Mouse (Mus musculus): Measurements from ENCODE around the gene Osbp. TPM values are rescaled to one million over a fixed set of nuclear protein-coding genes. Genes with fewer than 3 reads are reported as not detected.
A peak's percentile ranks its signal among the peaks of the same experiment; 100 is the strongest.
"Not testable (repeated sequence)": the region's sequence is repeated elsewhere in the genome, so short reads cannot be mapped to it uniquely, and the experiment has no call there.

Gene Osbp
- total RNA-seq (2014; rRNA removed) (24.6 and 28.1 TPM in 2 replicates), polyA plus RNA-seq (2015; fragmentation: Nextera tagmentation; extraction: Ambion mirVana) (2.8 TPM in 2 replicates)

DNA sequence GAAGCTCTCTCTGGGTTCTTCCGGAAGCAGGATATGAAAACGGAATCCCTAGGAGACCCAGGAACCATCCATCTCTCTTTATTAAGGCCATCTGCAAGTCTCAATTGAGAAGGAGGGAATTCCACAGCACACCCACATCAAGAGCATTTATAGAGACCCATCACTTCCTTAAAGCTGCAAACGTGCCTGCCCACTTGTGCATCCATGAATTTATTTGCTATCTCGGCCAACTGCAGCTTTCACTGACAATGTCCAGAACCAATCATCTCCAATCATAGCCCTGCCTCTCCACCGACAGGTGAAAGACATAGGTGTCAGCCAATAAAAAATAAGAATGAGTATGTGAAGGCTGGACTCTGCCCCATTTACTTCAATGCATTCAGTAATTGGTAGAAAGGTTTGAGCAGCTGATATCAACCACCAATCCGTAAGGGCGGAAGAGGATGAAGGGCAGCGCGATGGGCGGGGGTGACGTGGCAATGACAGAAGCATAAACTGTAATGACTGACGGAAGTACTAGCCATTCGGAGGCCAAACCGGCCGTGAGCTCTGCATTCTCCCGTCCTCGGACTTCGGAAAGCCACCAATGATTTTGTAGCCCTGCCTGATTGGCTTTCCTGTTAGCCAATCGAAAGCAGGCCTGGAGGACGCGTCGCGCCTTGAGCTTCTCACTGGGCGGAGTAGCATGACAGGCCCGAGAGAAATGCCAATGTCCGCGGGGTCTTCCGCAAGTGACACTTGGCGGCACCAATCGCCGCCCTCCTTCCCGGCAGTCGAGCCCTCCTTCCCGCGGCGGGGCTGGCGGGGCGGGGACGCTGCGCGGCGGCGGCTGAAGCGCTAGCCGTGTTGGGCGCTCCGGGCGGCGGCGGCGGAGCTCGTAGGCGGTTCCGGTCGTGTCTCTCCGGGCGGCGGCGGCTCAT, at the start of gene Osbp:
Gene Osbp (plus strand): TSS at position 919 of the 920 bp plus-strand sequence.
- WGBS: under 1% methylated on average over 46 of the region's 59 CpGs

DNA sequence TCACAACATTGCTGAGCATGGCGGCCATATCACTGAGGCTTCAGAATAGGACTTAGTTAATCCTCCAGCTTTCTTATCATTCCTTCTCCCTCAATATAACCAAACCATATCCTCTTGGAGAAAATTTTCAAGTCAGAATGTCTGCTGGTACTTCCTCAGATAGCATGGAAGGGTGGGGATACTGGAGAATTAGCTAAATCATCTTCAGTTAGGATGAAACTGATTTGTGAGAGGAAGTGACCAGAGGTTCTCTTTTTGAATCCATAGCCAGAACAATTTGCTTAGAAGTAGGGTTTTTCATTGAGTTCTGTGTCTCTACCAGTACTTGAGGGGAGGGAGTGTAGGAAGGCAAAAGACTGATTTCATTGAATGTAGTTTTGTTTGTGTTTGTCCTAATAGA, 43.7 kb upstream of the Osbp start:
- Histone ChIP-seq H3K27ac (ENCODE audit: low read depth, low read length) (no peak overlapping the region), H3K27me3 (ENCODE audit: insufficient read depth, low read length) (no peaks in the 10 kb centered on the region), H3K4me1 (ENCODE audit: insufficient read depth, low read length) (no peaks in the 10 kb centered on the region), H3K9ac (replicated peaks; ENCODE audit: low read length, poor library complexity, severe bottlenecking) (no peak overlapping the region), H3K9me3 (ENCODE audit: low read length) (no peaks in the 10 kb centered on the region), H3K4me3 (ENCODE audit: low read depth, low read length) (no peak overlapping the region), H3K36me3 (ENCODE audit: insufficient read depth, low read length) (peaks cover 51% of the 10 kb centered on the region), H3K4me2 (ENCODE audit: low read depth, low read length, poor library complexity, severe bottlenecking) (no peak overlapping the region)
- no peak for TF ChIP-seq CTCF (IDR thresholded peaks at IDR 0.05)
- 97% methylated on average over 1 of the region's 1 CpGs for WGBS
- ATAC-seq (ENCODE audit: low FRiP score) (no peak), DNase-seq (ENCODE audit: low spot score) (no peak)

More for the DNA sequence above, at the start of gene Osbp:
- Histone ChIP-seq H3K4me2 (ENCODE audit: low read depth, low read length, poor library complexity, severe bottlenecking) (peak within 1 kb of the TSS; percentile 87), H3K4me3 (ENCODE audit: low read depth, low read length) (peak within 1 kb of the TSS; percentile 60), H3K4me1 (ENCODE audit: insufficient read depth, low read length) (peaks cover 6% of the 10 kb centered on the region), H3K27ac (ENCODE audit: low read depth, low read length) (peak within 1 kb of the TSS; percentile 97), H3K9me3 (ENCODE audit: low read length) (no peaks in the 10 kb centered on the region), H3K27me3 (ENCODE audit: insufficient read depth, low read length) (no peaks in the 10 kb centered on the region), H3K36me3 (ENCODE audit: insufficient read depth, low read length) (peaks cover 8% of the 10 kb centered on the region; the same call in 1 of the 2 replicates), H3K9ac (replicated peaks; ENCODE audit: low read length, poor library complexity, severe bottlenecking) (peak within 1 kb of the TSS; percentile 95)
- ATAC-seq (ENCODE audit: low FRiP score) (peak; percentile 97), DNase-seq (ENCODE audit: low spot score) (peak; percentile 100)
- TF ChIP-seq CTCF (IDR thresholded peaks at IDR 0.05): 0 out of 2 replicates have a peak, but pooled peaks have one; percentile 1

DNA sequence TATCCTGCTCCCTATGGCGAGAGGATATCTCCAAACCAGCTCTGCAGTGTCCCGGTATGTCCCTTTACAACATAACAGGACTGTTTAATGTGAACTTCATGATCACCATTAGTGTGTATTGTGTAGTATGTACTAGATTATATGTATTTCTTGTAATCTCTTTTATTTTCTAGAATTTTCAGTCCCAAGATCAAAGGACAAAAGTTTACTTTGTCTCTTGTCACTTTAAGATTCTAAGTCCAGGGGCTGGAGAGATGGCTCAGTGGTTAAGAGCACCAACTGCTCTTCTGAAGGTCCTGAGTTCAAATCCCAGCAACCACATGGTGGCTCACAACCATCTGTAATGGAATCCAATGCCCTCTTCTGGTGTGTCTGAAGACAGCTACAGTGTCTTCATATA, 43.2 kb upstream of the Osbp start:
- not testable (repeated sequence) for H3K4me3 ChIP-seq (ENCODE audit: low read depth, low read length); H3K9me3 ChIP-seq (ENCODE audit: low read length); H3K9ac ChIP-seq (replicated peaks; ENCODE audit: low read length, poor library complexity, severe bottlenecking); H3K27ac ChIP-seq (ENCODE audit: low read depth, low read length); H3K4me2 ChIP-seq (ENCODE audit: low read depth, low read length, poor library complexity, severe bottlenecking); ATAC-seq (ENCODE audit: low FRiP score); DNase-seq (ENCODE audit: low spot score); H3K27me3 ChIP-seq (ENCODE audit: insufficient read depth, low read length); H3K4me1 ChIP-seq (ENCODE audit: insufficient read depth, low read length)
- WGBS: 100% methylated on average over 2 of the region's 2 CpGs
- peaks cover 48% of the 10 kb centered on the region for H3K36me3 ChIP-seq (ENCODE audit: insufficient read depth, low read length)

DNA sequence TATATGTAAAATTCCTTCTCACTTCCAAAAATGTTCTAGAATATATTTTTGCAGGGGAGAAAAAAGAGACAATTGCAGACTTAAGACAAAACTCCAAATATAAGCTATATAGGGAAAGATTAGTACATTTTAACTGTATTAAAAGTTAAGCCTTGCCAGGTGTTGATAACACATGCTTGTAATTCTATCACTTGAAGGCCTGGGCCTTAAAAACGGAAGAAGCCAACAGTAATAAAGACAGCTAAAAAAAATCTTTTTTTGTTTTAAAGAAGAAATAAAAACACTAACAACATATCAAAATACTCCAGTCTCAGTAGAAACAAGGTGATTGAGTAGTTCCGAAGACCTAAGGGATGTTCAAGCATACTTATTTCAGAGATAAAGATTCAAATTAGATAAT, 39.4 kb upstream of the Osbp start:
- DNase-seq (ENCODE audit: low spot score) (no peak), ATAC-seq (ENCODE audit: low FRiP score) (no peak)
- H3K36me3 ChIP-seq (ENCODE audit: insufficient read depth, low read length): peaks cover 52% of the 10 kb centered on the region; the same call in 1 of the 2 replicates
- no peaks in the 10 kb centered on the region for H3K9me3 ChIP-seq (ENCODE audit: low read length)
- H3K4me1 ChIP-seq (ENCODE audit: insufficient read depth, low read length): no peaks in the 10 kb centered on the region
- no peak overlapping the region for H3K4me2 ChIP-seq (ENCODE audit: low read depth, low read length, poor library complexity, severe bottlenecking)
- no peak for TF ChIP-seq CTCF (IDR thresholded peaks at IDR 0.05)
- no peak overlapping the region for H3K27ac ChIP-seq (ENCODE audit: low read depth, low read length)
- no peak overlapping the region for H3K9ac ChIP-seq (replicated peaks; ENCODE audit: low read length, poor library complexity, severe bottlenecking)
- no peaks in the 10 kb centered on the region for H3K27me3 ChIP-seq (ENCODE audit: insufficient read depth, low read length)
- no peak overlapping the region for H3K4me3 ChIP-seq (ENCODE audit: low read depth, low read length)
- 97% methylated on average over 2 of the region's 2 CpGs for WGBS

DNA sequence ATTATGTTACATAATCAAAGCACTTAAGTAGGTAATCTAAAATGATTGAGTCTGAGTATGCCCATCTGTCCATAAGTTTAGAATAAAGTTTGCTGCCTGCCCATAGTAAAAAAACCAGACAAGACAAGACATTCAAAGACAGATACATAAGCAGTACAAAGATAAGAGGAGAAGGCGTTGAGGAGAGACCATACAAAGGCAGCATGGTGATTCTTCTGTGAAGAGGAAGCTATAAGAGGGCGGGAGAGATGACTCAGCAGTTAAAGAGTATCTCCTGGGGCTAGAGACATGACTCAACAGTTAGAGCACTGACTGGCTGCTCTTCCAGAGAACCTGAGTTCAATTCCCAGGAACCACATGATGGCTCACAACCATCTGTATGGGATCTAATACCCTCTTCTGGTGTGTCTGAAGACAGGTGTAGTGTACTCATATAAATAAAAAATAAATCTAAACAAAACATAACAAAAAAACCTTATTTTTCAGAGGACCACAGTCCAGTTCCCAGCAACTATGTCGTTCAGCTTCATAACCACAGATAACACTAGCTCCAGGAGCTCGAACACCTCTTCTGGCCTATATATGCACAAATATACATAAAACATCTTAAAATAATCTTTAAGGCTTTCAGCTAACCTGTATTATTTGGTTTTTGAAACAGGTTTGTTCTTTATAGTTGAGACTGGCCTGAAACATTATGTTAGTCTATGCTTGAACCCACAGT, 37.6 kb upstream of the Osbp start:
- Histone ChIP-seq H3K9me3 (ENCODE audit: low read length) (no peaks in the 10 kb centered on the region), H3K27me3 (ENCODE audit: insufficient read depth, low read length) (no peaks in the 10 kb centered on the region), H3K4me2 (ENCODE audit: low read depth, low read length, poor library complexity, severe bottlenecking) (no peak overlapping the region), H3K4me1 (ENCODE audit: insufficient read depth, low read length) (no peaks in the 10 kb centered on the region), H3K36me3 (ENCODE audit: insufficient read depth, low read length) (peaks cover 57% of the 10 kb centered on the region), H3K9ac (replicated peaks; ENCODE audit: low read length, poor library complexity, severe bottlenecking) (no peak overlapping the region), H3K4me3 (ENCODE audit: low read depth, low read length) (no peak overlapping the region), H3K27ac (ENCODE audit: low read depth, low read length) (no peak overlapping the region)
- ATAC-seq (ENCODE audit: low FRiP score) (no peak), DNase-seq (ENCODE audit: low spot score) (no peak)
- 97% methylated on average over 4 of the region's 4 CpGs for WGBS
- no peak for TF ChIP-seq CTCF (IDR thresholded peaks at IDR 0.05)

DNA sequence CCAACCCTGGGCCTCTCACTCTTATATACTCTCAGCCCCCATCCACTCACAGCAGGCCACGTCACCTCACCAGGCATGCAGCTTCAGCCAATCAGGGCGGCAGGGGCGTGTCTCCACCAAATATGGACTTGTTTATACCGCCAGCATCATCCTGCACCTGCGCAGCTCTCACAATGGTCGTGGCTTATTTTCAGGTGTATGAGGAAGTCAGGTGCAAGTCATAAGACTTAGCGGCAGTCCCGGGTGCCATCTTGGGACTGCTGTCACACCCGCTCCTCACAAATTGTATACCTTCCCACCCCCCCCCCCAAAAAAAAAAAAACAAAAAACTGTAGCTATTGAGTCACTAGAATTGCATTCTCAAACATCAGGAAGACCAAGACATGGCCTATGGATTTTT, 19.3 kb upstream of the Osbp start:
- not testable (repeated sequence) for H3K9me3 ChIP-seq (ENCODE audit: low read length)

More for the DNA sequence above, 19.3 kb upstream of the Osbp start:
- not testable (repeated sequence) for H3K27ac ChIP-seq (ENCODE audit: low read depth, low read length); H3K4me3 ChIP-seq (ENCODE audit: low read depth, low read length); ATAC-seq (ENCODE audit: low FRiP score); H3K9ac ChIP-seq (replicated peaks; ENCODE audit: low read length, poor library complexity, severe bottlenecking); DNase-seq (ENCODE audit: low spot score); H3K4me1 ChIP-seq (ENCODE audit: insufficient read depth, low read length); H3K4me2 ChIP-seq (ENCODE audit: low read depth, low read length, poor library complexity, severe bottlenecking); H3K27me3 ChIP-seq (ENCODE audit: insufficient read depth, low read length)
- 96% methylated on average over 9 of the region's 9 CpGs for WGBS
- H3K36me3 ChIP-seq (ENCODE audit: insufficient read depth, low read length): peaks cover 20% of the 10 kb centered on the region; the same call in 1 of the 2 replicates

Data from midbrain, postnatal 0 days (tissue).